Mouse (Mus musculus) lung, adult 2 months (tissue): ENCODE data around the gene Ppih.

Experiments used
- CTCF ChIP-seq: fragments of 200-500 bp; IDR thresholded peaks from 2 replicates; pipeline ENCODE4 v1.5.1; 2011; ENCODE audit warnings: mild to moderate bottlenecking, low read length, control low read depth; ENCODE audit not compliant: insufficient read depth
- POLR2A ChIP-seq: fragments of 200-500 bp; IDR thresholded peaks from 2 replicates; pipeline ENCODE4 v1.6.1; 2011; ENCODE audit warnings: low read depth, mild to moderate bottlenecking, control low read depth, low read length, borderline replicate concordance; ENCODE audit errors: extremely low read depth

- TF ChIP-seq POLR2A (no peak), CTCF (no peak)
These were observed 65.0 kb downstream of the Ppih start, which contains the start of gene Cldn19 for GRCm38 (mm10) chr4:119255351-119255750.
